ENCODE assay signal across 26 mouse cellular contexts in genomic region chr14:47626812-47627211, GRCm38 (mm10). TPM values are rescaled to one million over a fixed set of nuclear protein-coding genes. Genes with fewer than 3 reads are reported as not detected.
A peak's percentile ranks its signal among the peaks of the same experiment; 100 is the strongest.
DNase-seq lines count a peak whose midpoint lies in the region; ATAC-seq lines count a peak whose summit lies in the region.
"Had no signal": no experiment of that assay in that cellular context is flagged by ENCODE, and none has a peak within 500 bp of the region (broad histone marks: within the 10 kb centered on the region; RNA-seq: fewer than 3 reads in every experiment).

No protein-coding gene starts in this region.

- peak; percentile 54 for DNase-seq in heart, adult 11 months
- DNase-seq in heart, embryonic 10.5 days (ENCODE audit: low spot score), result no peak
- DNase-seq in 416B (ENCODE audit: low read depth) (peak; percentile 71), MEL-GATA-1-ER (ENCODE audit: extremely low read depth, low read depth) (peak; percentile 76)
- no peak for DNase-seq in kidney, adult 11 months
- DNase-seq in cerebellum, postnatal 14 days, result no peak
- no peak for DNase-seq in natural killer cell, adult 2 months (ENCODE audit: low spot score in 2 of 2)
- DNase-seq: adrenal gland, postnatal 14 days; cerebellum, adult 18-20 months; cerebellum, postnatal 10 days; gastrocnemius, postnatal 10 days; heart, postnatal 4 days; kidney, postnatal 25 days; right cerebral cortex, postnatal 25 days; thymus, postnatal 4 days had no signal

- H3K9me3 ChIP-seq in heart, embryonic 10.5 days, result no peaks in the 10 kb centered on the region
- H3K9me3 ChIP-seq: forebrain, embryonic 13.5 days; kidney, embryonic 15.5 days; limb, embryonic 13.5 days; lung, embryonic 15.5 days; megakaryocyte, embryonic 14.5 days; midbrain, embryonic 13.5 days; neural tube, embryonic 15.5 days had no signal

- peaks cover 6% of the 10 kb centered on the region; the same call in 1 of the 2 replicates for H3K4me1 ChIP-seq in heart, embryonic 10.5 days
- H3K4me1 ChIP-seq: forebrain, embryonic 13.5 days; lung, embryonic 15.5 days; midbrain, embryonic 13.5 days; neural tube, embryonic 15.5 days had no signal

- H3K36me3 ChIP-seq in heart, embryonic 10.5 days, result no peaks in the 10 kb centered on the region
- H3K36me3 ChIP-seq: kidney, embryonic 15.5 days; limb, embryonic 13.5 days; lung, embryonic 15.5 days; midbrain, embryonic 13.5 days; neural tube, embryonic 15.5 days had no signal

- H3K4me3 ChIP-seq in heart, embryonic 10.5 days, result no peak overlapping the region
- H3K4me3 ChIP-seq: forebrain, embryonic 13.5 days; kidney, embryonic 15.5 days; layer of hippocampus, adult 2 months; limb, embryonic 13.5 days; lung, embryonic 15.5 days; megakaryocyte, embryonic 14.5 days; midbrain, embryonic 13.5 days; neural tube, embryonic 15.5 days had no signal

- no peak overlapping the region for H3K27ac ChIP-seq in heart, embryonic 10.5 days
- H3K27ac ChIP-seq: forebrain, embryonic 13.5 days; hindbrain, embryonic 14.5 days; kidney, embryonic 15.5 days; layer of hippocampus, adult 2 months; limb, embryonic 13.5 days; lung, embryonic 15.5 days; midbrain, embryonic 13.5 days; neural tube, embryonic 15.5 days had no signal

- peak; percentile 95 for ATAC-seq in megakaryocyte progenitor cell, adult 5-6 weeks (replicated peaks; ENCODE audit: poor library complexity)
- ATAC-seq: forebrain, embryonic 13.5 days; intestine, postnatal 0 days; midbrain, embryonic 13.5 days had no signal

- no peaks in the 10 kb centered on the region for H3K27me3 ChIP-seq in heart, embryonic 10.5 days (ENCODE audit: insufficient read depth, poor library complexity, severe bottlenecking)
- H3K27me3 ChIP-seq: forebrain, embryonic 13.5 days; kidney, embryonic 15.5 days; limb, embryonic 13.5 days; lung, embryonic 15.5 days; midbrain, embryonic 13.5 days; neural tube, embryonic 15.5 days had no signal

- 67% methylated on average over 2 of the region's 2 CpGs for WGBS in heart, embryonic 10.5 days

RNA-seq across cellular contexts. Expression of gene Ktn1, which starts 21.4 kb away (rescaled TPM):
- 73.1 and 82.3 TPM in 2 replicates for polyA plus RNA-seq in heart, embryonic 10.5 days (2016; fragmentation: Nextera tagmentation; extraction: Ambion mirVana)
- 36.4 and 47.8 TPM in 2 replicates for total RNA-seq in megakaryocyte progenitor cell, adult 5-6 weeks (2015)
- total RNA-seq in megakaryocyte progenitor cell, adult 5-6 weeks (2017), result 33.9 and 63.2 TPM in 2 replicates

RNA-seq across cellular contexts. Expression of gene Atg14, which starts 56.4 kb away (rescaled TPM):
- polyA plus RNA-seq in heart, embryonic 10.5 days (2016; fragmentation: Nextera tagmentation; extraction: Ambion mirVana), result 10.6 and 11.7 TPM in 2 replicates
- 6.1 and 7.5 TPM in 2 replicates for total RNA-seq in megakaryocyte progenitor cell, adult 5-6 weeks (2015)
- total RNA-seq in megakaryocyte progenitor cell, adult 5-6 weeks (2017), result 7.1 and 10.9 TPM in 2 replicates

Comparison
In these comparisons a context has a peak if more than half of its experiments do, and no peak if none do; other contexts are left out.
1. DNase-seq: peak in heart, adult 11 months (single experiment), 416B (single experiment) and MEL-GATA-1-ER (single experiment); none in heart, embryonic 10.5 days (single experiment), kidney, adult 11 months (single experiment), cerebellum, postnatal 14 days (0 of 2) and natural killer cell, adult 2 months (0 of 2).